Mouse (Mus musculus): ENCODE measurements at regions not wholly inside any gene's neighbourhood (a gene's known extent, or its start where the extent isn't known, plus 50 kb on each side); places are given as distances from the start of the nearest gene placed in this dataset.
A peak's percentile ranks its signal among the peaks of the same experiment; 100 is the strongest.

GRCm38 (mm10) chr9:47363086-47363485 is 166.9 kb upstream of the Cadm1 start:
- ATAC-seq (ENCODE audit: low FRiP score) = peak; percentile 43; the same call in 1 of the 2 replicates
- H3K27ac ChIP-seq = peak overlapping the region; percentile 60

GRCm38 (mm10) chr9:47364762-47365161 is 165.2 kb upstream of the Cadm1 start:
- Histone ChIP-seq H3K27ac (no peak overlapping the region), H3K4me1 (peaks cover 47% of the 10 kb centered on the region), H3K4me3 (replicated peaks) (no peak overlapping the region), H3K36me3 (replicated peaks) (no peaks in the 10 kb centered on the region), H3K27me3 (peaks cover 67% of the 10 kb centered on the region), H3K4me2 (no peak overlapping the region), H3K9me3 (no peaks in the 10 kb centered on the region), H3K9ac (no peak overlapping the region)
- 77% methylated on average over 3 of the region's 3 CpGs for WGBS
- no peak for ATAC-seq (ENCODE audit: low FRiP score)

More at GRCm38 (mm10) chr9:47363086-47363485, 166.9 kb upstream of the Cadm1 start:
- peak overlapping the region; percentile 17 for H3K4me2 ChIP-seq
- H3K4me1 ChIP-seq = peaks cover 43% of the 10 kb centered on the region
- H3K9me3 ChIP-seq = no peaks in the 10 kb centered on the region
- H3K36me3 ChIP-seq (replicated peaks) = no peaks in the 10 kb centered on the region
- peaks cover 59% of the 10 kb centered on the region for H3K27me3 ChIP-seq
- WGBS = 4% methylated on average over 11 of the region's 11 CpGs
- no peak overlapping the region for H3K4me3 ChIP-seq (replicated peaks)
- H3K9ac ChIP-seq = no peak overlapping the region

GRCm38 (mm10) chr9:47367266-47367957 is 162.6 kb upstream of the Cadm1 start:
- 6% methylated on average over 17 of the region's 17 CpGs for WGBS
- Histone ChIP-seq H3K27me3 (peaks cover 53% of the 10 kb centered on the region), H3K4me1 (peaks cover 44% of the 10 kb centered on the region), H3K9me3 (no peaks in the 10 kb centered on the region), H3K27ac (peak overlapping the region; percentile 72; the same call in 1 of the 2 replicates), H3K4me2 (peak overlapping the region; percentile 56), H3K9ac (no peak overlapping the region), H3K4me3 (replicated peaks) (peak overlapping the region; percentile 29), H3K36me3 (replicated peaks) (no peaks in the 10 kb centered on the region)
- peak; percentile 78 for ATAC-seq (ENCODE audit: low FRiP score)

- Histone ChIP-seq H3K4me3 (replicated peaks) (peak overlapping the region; percentile 29), H3K4me1 (peaks cover 36% of the 10 kb centered on the region), H3K4me2 (peak overlapping the region; percentile 56), H3K27ac (peak overlapping the region; percentile 72), H3K9ac (peak overlapping the region; percentile 29; the same call in 1 of the 2 replicates), H3K27me3 (peaks cover 50% of the 10 kb centered on the region), H3K9me3 (no peaks in the 10 kb centered on the region), H3K36me3 (replicated peaks) (no peaks in the 10 kb centered on the region)
- 3% methylated on average over 30 of the region's 31 CpGs for WGBS
- ATAC-seq (ENCODE audit: low FRiP score) = peak; percentile 59
Measured at GRCm38 (mm10) chr9:47368015-47368901, 161.7 kb upstream of the Cadm1 start.

- no peak overlapping the region for H3K9ac ChIP-seq
- no peak; the same call in 1 of the 2 replicates for ATAC-seq (ENCODE audit: low FRiP score)
- WGBS = 86% methylated on average over 7 of the region's 7 CpGs
- peaks cover 19% of the 10 kb centered on the region for H3K4me1 ChIP-seq
- peaks cover 15% of the 10 kb centered on the region for H3K27me3 ChIP-seq
- no peaks in the 10 kb centered on the region for H3K36me3 ChIP-seq (replicated peaks)
- H3K4me3 ChIP-seq (replicated peaks) = no peak overlapping the region
- no peak overlapping the region for H3K4me2 ChIP-seq
- no peaks in the 10 kb centered on the region for H3K9me3 ChIP-seq
- H3K27ac ChIP-seq = no peak overlapping the region
Measured at GRCm38 (mm10) chr9:47372296-47372695, 157.7 kb upstream of the Cadm1 start.

GRCm38 (mm10) chr9:47374086-47374485 is 155.9 kb upstream of the Cadm1 start:
- Histone ChIP-seq H3K27ac (no peak overlapping the region), H3K4me1 (peaks cover under 1% of the 10 kb centered on the region; the same call in 1 of the 2 replicates), H3K27me3 (peaks cover 12% of the 10 kb centered on the region), H3K36me3 (replicated peaks) (no peaks in the 10 kb centered on the region), H3K4me3 (replicated peaks) (no peak overlapping the region), H3K4me2 (no peak overlapping the region), H3K9ac (no peak overlapping the region), H3K9me3 (no peaks in the 10 kb centered on the region)
- 95% methylated on average over 7 of the region's 7 CpGs for WGBS
- ATAC-seq (ENCODE audit: low FRiP score) = no peak

GRCm38 (mm10) chr9:47376645-47377044 is 153.3 kb upstream of the Cadm1 start:
- Histone ChIP-seq H3K4me3 (replicated peaks) (no peak overlapping the region), H3K9me3 (no peaks in the 10 kb centered on the region), H3K4me2 (no peak overlapping the region), H3K27ac (no peak overlapping the region), H3K27me3 (peaks cover 16% of the 10 kb centered on the region; the same call in 1 of the 2 replicates), H3K9ac (no peak overlapping the region), H3K4me1 (no peaks in the 10 kb centered on the region), H3K36me3 (replicated peaks) (no peaks in the 10 kb centered on the region)
- ATAC-seq (ENCODE audit: low FRiP score) = no peak
- 79% methylated on average over 1 of the region's 1 CpGs for WGBS

GRCm38 (mm10) chr9:47378541-47378940 is 151.4 kb upstream of the Cadm1 start:
- Histone ChIP-seq H3K4me2 (no peak overlapping the region), H3K36me3 (replicated peaks) (no peaks in the 10 kb centered on the region), H3K4me1 (no peaks in the 10 kb centered on the region), H3K4me3 (replicated peaks) (no peak overlapping the region), H3K27me3 (peaks cover 11% of the 10 kb centered on the region; the same call in 1 of the 2 replicates), H3K9me3 (no peaks in the 10 kb centered on the region), H3K9ac (no peak overlapping the region), H3K27ac (no peak overlapping the region)
- no peak for ATAC-seq (ENCODE audit: low FRiP score)
- WGBS = 85% methylated on average over 5 of the region's 5 CpGs

- no peak overlapping the region for H3K4me2 ChIP-seq
- H3K4me1 ChIP-seq = peaks cover 12% of the 10 kb centered on the region
- no peaks in the 10 kb centered on the region for H3K9me3 ChIP-seq
- 85% methylated on average over 7 of the region's 7 CpGs for WGBS
- no peak overlapping the region for H3K9ac ChIP-seq
- no peak for ATAC-seq (ENCODE audit: low FRiP score)
- no peak overlapping the region for H3K27ac ChIP-seq
- no peaks in the 10 kb centered on the region for H3K36me3 ChIP-seq (replicated peaks)
- H3K4me3 ChIP-seq (replicated peaks) = no peak overlapping the region
- peaks cover 11% of the 10 kb centered on the region; the same call in 1 of the 2 replicates for H3K27me3 ChIP-seq
Measured at GRCm38 (mm10) chr9:47380361-47380760, 149.6 kb upstream of the Cadm1 start.

GRCm38 (mm10) chr9:47384185-47384854 is 145.7 kb upstream of the Cadm1 start:
- peaks cover 30% of the 10 kb centered on the region for H3K4me1 ChIP-seq
- peak overlapping the region; percentile 59 for H3K27ac ChIP-seq
- no peaks in the 10 kb centered on the region for H3K36me3 ChIP-seq (replicated peaks)
- H3K4me2 ChIP-seq = no peak overlapping the region
- peak; percentile 69 for ATAC-seq (ENCODE audit: low FRiP score)
- H3K27me3 ChIP-seq = peaks cover 15% of the 10 kb centered on the region; the same call in 1 of the 2 replicates
- H3K9ac ChIP-seq = no peak overlapping the region
- no peak overlapping the region for H3K4me3 ChIP-seq (replicated peaks)
- no peaks in the 10 kb centered on the region for H3K9me3 ChIP-seq
- 35% methylated on average over 4 of the region's 4 CpGs for WGBS

GRCm38 (mm10) chr9:47386646-47387045 is 143.3 kb upstream of the Cadm1 start:
- no peak overlapping the region for H3K9ac ChIP-seq
- WGBS = 78% methylated on average over 11 of the region's 11 CpGs
- H3K27ac ChIP-seq = no peak overlapping the region
- H3K4me2 ChIP-seq = no peak overlapping the region
- H3K4me1 ChIP-seq = peaks cover 30% of the 10 kb centered on the region
- H3K36me3 ChIP-seq (replicated peaks) = no peaks in the 10 kb centered on the region
- H3K4me3 ChIP-seq (replicated peaks) = no peak overlapping the region
- H3K9me3 ChIP-seq = no peaks in the 10 kb centered on the region
- peaks cover 17% of the 10 kb centered on the region; the same call in 1 of the 2 replicates for H3K27me3 ChIP-seq
- ATAC-seq (ENCODE audit: low FRiP score) = no peak

- peaks cover 30% of the 10 kb centered on the region for H3K4me1 ChIP-seq
- H3K27me3 ChIP-seq = peaks cover 17% of the 10 kb centered on the region; the same call in 1 of the 2 replicates
- H3K4me3 ChIP-seq (replicated peaks) = no peak overlapping the region
- no peak overlapping the region for H3K9ac ChIP-seq
- H3K9me3 ChIP-seq = no peaks in the 10 kb centered on the region
- no peak overlapping the region for H3K27ac ChIP-seq
- no peak overlapping the region for H3K4me2 ChIP-seq
- ATAC-seq (ENCODE audit: low FRiP score) = no peak
- WGBS = 85% methylated on average over 4 of the region's 4 CpGs
- H3K36me3 ChIP-seq (replicated peaks) = no peaks in the 10 kb centered on the region
Measured at GRCm38 (mm10) chr9:47387221-47387620, 142.8 kb upstream of the Cadm1 start.

All from forebrain, embryonic 12.5 days (tissue).